Mouse (Mus musculus): Measurements from ENCODE around the gene Opcml.

- no peak for TF ChIP-seq CTCF (IDR thresholded peaks at IDR 0.05; ENCODE audit: control insufficient read depth, insufficient read depth, low read length)
- TF ChIP-seq POLR2A (IDR thresholded peaks at IDR 0.05; ENCODE audit: borderline replicate concordance, control insufficient read depth, low read depth, low read length): no peak
These were observed 516.5 kb downstream of the Opcml start for GRCm38 (mm10) chr9:28307122-28307430.
